Mouse (Mus musculus) skeletal muscle tissue, adult 2 months (tissue): Measurements from ENCODE around the gene Aak1.
"Not testable (repeated sequence)": the region's sequence is repeated elsewhere in the genome, so short reads cannot be mapped to it uniquely, and the experiment has no call there.

Experiments used
- DNase-seq: peaks from one replicate; pipeline ENCODE4 v3.0.0-alpha.2; 2012; ENCODE audit warnings: low read depth, low spot score

Gene Aak1

GRCm38 (mm10) chr6:87009692-87010328 is 160.5 kb downstream of the Aak1 start:
- peak; percentile 94 for DNase-seq

GRCm38 (mm10) chr6:87016916-87017315 is 167.6 kb downstream of the Aak1 start:
- DNase-seq: no peak

DNA sequence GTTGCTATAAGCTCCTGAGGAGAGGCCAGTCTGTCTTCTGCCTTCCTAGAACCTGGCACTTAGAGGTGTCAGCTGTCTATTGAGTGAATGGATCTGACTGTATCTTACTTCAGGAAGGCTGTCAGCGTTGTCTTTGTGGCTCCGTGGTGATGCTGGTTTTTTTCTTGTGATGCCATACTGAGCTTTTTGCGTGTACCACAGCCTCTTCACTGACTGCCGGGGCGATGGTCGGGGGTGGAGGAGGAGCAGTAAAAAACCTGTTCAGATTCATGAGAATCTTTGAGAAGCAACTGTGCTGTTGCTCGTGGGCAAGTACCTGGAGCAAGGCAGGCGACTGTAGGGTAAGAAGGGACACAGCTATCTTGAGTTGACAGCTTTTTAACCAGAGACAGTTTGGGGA is 169.6 kb downstream of the Aak1 start:
- DNase-seq: no peak

DNA sequence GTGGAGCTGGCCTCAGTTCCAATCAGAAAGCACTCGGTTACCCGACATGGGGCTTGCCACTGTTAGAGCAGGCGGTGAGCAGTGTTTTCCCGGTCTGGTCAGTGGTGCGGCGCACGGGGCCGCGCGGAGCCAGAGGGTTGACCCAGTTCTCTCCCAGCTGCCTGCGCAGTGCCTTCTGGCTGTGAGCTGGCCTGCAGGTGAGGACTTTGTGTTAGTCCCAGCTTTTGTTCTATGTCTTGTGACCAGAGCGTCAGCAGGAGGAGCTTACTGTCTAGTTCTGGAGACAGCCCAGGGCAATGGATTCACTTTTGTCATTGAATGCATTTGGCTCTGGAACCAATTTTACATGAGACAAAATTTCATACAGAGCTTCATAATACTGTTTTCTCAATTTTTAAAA is 172.5 kb downstream of the Aak1 start:
- DNase-seq: no peak

DNA sequence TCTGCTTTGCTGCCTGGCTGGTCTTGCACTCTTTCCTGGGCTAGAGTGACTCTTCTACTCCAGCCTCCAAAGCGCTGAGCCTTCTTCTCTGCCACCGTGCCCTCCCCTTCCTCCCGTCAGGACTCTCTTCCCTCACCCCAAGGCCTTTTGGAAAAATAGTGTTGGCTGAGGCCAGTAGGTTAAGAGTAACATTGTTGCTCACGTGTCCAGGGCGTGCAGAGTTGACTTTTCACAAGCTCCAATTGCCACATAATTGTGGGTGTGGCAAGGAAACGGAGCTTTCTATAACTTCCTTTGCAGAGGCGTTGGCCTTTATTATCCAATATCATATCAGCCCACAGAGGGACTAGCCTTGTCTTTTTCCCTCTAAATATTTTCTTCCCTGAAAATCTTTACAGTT is 177.7 kb downstream of the Aak1 start:
- DNase-seq: no peak

- no peak for DNase-seq
Observed at GRCm38 (mm10) chr6:87028881-87029280, 179.6 kb downstream of the Aak1 start.

DNA sequence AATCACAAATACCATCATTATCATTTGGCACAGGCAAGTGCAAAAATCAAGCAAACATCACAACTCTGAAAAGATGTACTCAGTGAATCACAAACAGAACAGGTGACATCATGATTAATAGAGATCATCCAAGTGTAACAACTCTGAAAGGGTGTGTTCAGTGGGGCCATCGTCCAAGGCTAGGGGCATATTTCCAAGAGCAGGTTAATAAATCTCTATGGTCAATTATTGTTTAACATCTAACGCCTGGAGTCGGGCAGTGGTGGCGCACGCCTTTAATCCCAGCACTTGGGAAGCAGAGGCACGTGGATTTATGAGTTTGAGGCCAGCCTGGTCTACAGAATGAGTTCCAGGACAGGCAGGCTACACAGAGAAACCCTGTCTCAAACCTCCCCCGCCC is 182.0 kb downstream of the Aak1 start:
- not testable (repeated sequence) for DNase-seq

DNA sequence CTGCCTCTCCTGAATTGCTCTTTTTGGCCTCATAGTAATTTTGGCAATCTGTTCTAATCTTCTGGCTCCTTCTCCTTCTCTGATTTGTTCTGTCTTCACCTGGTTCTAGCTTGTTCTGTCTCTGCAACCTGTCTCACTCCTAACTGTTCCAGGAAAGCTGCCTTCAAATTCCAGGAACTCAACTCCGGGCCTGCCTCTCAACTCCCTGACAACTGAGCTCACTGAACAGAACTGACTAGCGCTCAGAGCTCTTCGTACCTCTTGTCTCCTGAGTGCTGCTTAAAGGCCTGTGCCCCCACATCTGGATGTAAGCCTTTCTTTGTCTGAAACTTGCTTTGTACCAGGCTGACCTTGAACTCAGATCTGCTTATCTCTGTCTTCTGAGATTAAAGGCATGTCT is 183.1 kb downstream of the Aak1 start:
- no peak for DNase-seq

DNA sequence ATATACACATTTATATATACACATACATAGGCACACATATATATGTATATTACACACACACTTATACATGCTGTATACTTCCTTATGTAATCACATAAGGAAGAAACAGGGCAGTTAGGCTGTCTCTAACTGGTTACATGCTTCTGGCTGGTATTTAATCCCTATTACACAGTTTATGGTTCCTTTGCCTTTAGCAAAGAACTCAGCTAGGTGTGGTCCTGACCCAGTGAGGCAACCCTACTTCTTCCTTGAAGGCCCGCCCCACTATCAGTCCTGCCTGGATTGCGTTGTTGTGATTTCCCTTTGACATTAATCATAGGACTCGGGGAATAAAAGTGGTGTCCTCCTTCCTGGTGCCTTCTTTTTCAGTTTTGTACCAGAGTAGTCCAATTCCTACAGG is 185.1 kb downstream of the Aak1 start:
- no peak for DNase-seq

GRCm38 (mm10) chr6:87037826-87038620 is 188.7 kb downstream of the Aak1 start:
- no peak for DNase-seq

GRCm38 (mm10) chr6:87039161-87039560 is 189.8 kb downstream of the Aak1 start:
- no peak for DNase-seq

GRCm38 (mm10) chr6:87040971-87041370 is 191.7 kb downstream of the Aak1 start:
- DNase-seq: no peak

DNA sequence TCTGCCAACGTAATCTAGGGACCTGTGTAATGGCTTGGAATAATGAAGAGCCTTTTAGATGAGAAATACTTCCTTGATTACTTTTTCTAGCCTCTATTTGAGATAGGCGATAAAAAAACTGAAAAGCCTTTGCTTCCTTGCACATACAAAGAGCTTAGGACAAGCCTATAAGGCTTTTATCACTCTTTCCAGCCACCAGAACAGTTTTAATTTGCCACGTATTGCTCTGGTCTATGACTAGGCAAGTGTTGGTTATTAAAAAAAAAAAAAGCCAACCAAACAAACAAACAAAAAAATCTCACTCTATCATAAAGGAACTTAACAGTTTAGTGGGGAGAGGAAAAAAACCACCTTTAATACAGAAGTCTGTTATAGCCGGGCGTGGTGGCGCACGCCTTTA is 192.1 kb downstream of the Aak1 start:
- no peak for DNase-seq

DNA sequence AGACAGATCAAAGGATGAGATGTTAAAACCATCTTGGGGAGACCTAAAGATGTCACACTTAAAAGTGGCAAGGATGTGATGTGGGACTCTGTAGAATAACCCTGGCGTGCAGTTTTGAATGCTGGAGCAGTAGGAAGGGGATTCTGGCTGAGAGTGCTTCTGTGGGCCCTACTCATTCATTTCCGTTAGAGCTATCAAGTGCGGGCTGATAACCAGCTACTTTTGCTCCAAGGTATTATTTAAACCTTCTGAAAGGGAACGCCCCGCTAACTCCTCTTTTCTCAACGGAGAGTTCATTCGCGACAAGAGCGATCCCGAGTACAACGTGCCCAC is 192.7 kb downstream of the Aak1 start:
- DNase-seq: no peak

- DNase-seq: peak; percentile 91
Observed at GRCm38 (mm10) chr6:87042337-87043130, 193.2 kb downstream of the Aak1 start, which contains the start of gene Gfpt1. Gfpt1 (plus strand) TSS chr6:87042846.

DNA sequence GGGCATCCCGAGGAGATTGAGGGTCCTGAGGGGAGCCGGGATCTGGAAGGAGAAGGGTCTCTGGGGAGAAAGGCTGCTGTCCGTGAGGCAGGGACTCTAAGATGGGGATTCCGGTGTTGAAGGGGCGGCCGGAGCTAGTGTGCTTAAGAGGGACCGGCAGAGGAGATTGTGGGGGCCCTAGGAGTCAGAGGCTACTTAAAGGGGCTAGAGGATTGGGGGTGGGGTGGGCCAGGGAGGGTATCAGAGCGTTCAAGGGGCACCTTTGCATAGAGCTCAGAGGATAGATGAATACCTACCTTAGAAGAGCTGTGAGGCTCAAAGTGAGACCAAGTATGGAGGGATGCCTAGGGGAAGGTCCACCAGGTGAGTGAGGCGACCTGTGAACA is 193.8 kb downstream of the Aak1 start:
- DNase-seq: no peak

- DNase-seq: no peak
Observed at GRCm38 (mm10) chr6:87044895-87045294, 195.6 kb downstream of the Aak1 start.

DNA sequence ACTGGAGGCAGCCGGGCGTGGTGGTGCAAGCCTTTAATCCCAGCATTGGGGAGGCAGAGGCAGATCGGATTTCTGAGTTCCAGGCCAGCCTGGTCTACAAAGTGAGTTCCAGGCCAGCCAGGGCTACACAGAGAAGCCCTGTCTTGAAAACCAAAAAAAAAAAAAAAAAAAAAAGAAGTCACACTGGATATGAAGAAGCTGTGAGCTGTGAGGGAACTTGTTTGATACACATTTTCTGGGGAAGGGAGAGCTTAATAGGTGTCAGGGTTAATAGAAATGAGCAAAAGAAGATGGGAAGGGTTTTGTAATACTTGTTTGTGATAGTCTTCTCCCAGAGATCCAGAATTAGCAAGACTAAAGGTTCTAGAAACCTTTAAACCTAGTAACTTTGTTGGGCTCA is 196.2 kb downstream of the Aak1 start:
- DNase-seq: no peak

- DNase-seq: not testable (repeated sequence)
Observed at GRCm38 (mm10) chr6:87048712-87049111, 199.4 kb downstream of the Aak1 start.

DNA sequence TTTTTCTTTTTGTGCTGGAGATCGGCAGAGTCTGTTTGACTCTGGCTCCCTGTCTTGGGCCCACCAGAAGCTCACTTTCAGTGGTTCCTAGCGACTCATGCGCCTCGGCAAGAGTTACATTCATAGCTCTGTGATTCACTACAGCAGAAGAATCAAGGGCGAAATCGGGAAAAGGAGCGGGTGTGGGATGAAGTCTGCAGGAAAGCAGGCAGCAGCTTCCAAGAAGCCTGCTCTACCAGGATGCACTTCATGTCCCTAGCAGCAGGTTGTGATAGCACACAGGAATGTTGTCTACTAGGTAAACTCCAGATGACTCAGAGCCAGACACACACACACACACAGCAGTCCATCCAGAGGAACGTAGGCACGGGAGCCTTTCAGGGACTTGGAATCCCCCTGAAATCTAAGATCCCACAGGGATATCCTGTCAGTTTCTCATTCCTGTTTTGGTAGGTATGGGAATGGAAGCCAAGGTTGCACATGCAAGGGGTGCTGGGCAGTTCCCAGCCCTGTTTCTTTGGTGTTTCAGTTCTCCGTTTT is 202.6 kb downstream of the Aak1 start:
- DNase-seq: no peak
